Mouse (Mus musculus) embryo, embryonic 10.5 days (tissue): Measurements from ENCODE around the gene Ints7.
A peak's percentile ranks its signal among the peaks of the same experiment; 100 is the strongest.

Source experiments
- DNase-seq: peaks from one replicate; pipeline ENCODE4 v3.0.0-alpha.2; 2015; ENCODE audit warnings: low spot score

Gene Ints7

GRCm38 (mm10) chr1:191575458-191576247 is at the start of gene Ints7, which contains the start of gene Dtl:
Gene Ints7 (plus strand): TSS chr1:191575636.
Gene Dtl (minus strand): TSS chr1:191575544.
- peak; percentile 100 for DNase-seq

GRCm38 (mm10) chr1:191527089-191527488 is 48.3 kb upstream of the Ints7 start:
- DNase-seq: no peak

GRCm38 (mm10) chr1:191527921-191528612 is 47.4 kb upstream of the Ints7 start:
- DNase-seq: no peak

- no peak for DNase-seq
Measured at GRCm38 (mm10) chr1:191529406-191529805, 46.0 kb upstream of the Ints7 start.

GRCm38 (mm10) chr1:191531023-191531422 is 44.4 kb upstream of the Ints7 start:
- DNase-seq: no peak

- no peak for DNase-seq
Measured at GRCm38 (mm10) chr1:191534896-191535295, 40.5 kb upstream of the Ints7 start.

GRCm38 (mm10) chr1:191540300-191540699 is 35.1 kb upstream of the Ints7 start:
- no peak for DNase-seq

GRCm38 (mm10) chr1:191541014-191541413 is 34.4 kb upstream of the Ints7 start:
- DNase-seq: no peak

GRCm38 (mm10) chr1:191541619-191542018 is 33.8 kb upstream of the Ints7 start:
- DNase-seq: no peak

GRCm38 (mm10) chr1:191543747-191544146 is 31.7 kb upstream of the Ints7 start:
- no peak for DNase-seq

- no peak for DNase-seq
Measured at GRCm38 (mm10) chr1:191550786-191551185, 24.6 kb upstream of the Ints7 start.

GRCm38 (mm10) chr1:191557109-191557508 is 18.3 kb upstream of the Ints7 start:
- DNase-seq: no peak

GRCm38 (mm10) chr1:191559779-191560178 is 15.7 kb upstream of the Ints7 start:
- no peak for DNase-seq

- DNase-seq: peak; percentile 64
Measured at GRCm38 (mm10) chr1:191562823-191563365, 12.5 kb upstream of the Ints7 start.

- DNase-seq: no peak
Measured at GRCm38 (mm10) chr1:191567859-191568258, 7.6 kb upstream of the Ints7 start.

- DNase-seq: no peak
Measured at GRCm38 (mm10) chr1:191569625-191570024, 5.8 kb upstream of the Ints7 start.

- no peak for DNase-seq
Measured at GRCm38 (mm10) chr1:191570415-191570814, 5.0 kb upstream of the Ints7 start.

- peak; percentile 57 for DNase-seq
Measured at GRCm38 (mm10) chr1:191573906-191574639, 1.4 kb upstream of the Ints7 start.

GRCm38 (mm10) chr1:191574871-191575457 is 472 bp upstream of the Ints7 start:
- DNase-seq: peak; percentile 87

- no peak for DNase-seq
Measured at GRCm38 (mm10) chr1:191579524-191579923, 4.1 kb downstream of the Ints7 start.

- no peak for DNase-seq
Measured at GRCm38 (mm10) chr1:191581641-191582040, 6.2 kb downstream of the Ints7 start.

- DNase-seq: no peak
Measured at GRCm38 (mm10) chr1:191583836-191584235, 8.4 kb downstream of the Ints7 start.
